Mouse (Mus musculus) kidney, adult 9 months (tissue): Measurements from ENCODE around the gene BC017158.
A peak's percentile ranks its signal among the peaks of the same experiment; 100 is the strongest.
"Not testable (repeated sequence)": the region's sequence is repeated elsewhere in the genome, so short reads cannot be mapped to it uniquely, and the experiment has no call there.

ENCODE experiments used
- DNase-seq: peaks from one replicate; pipeline ENCODE4 v3.0.0; 2022

The BC017158 gene

GRCm38 (mm10) chr7:128297617-128298480, at the start of gene BC017158:
Gene BC017158 (minus strand): TSS chr7:128298170.
- DNase-seq: peak; percentile 88

- no peak for DNase-seq
Measured at GRCm38 (mm10) chr7:128346991-128347390, 49.0 kb upstream of the BC017158 start.

GRCm38 (mm10) chr7:128346522-128346921, 48.6 kb upstream of the BC017158 start:
- DNase-seq: no peak

- DNase-seq: no peak
Measured at GRCm38 (mm10) chr7:128345691-128346090, 47.7 kb upstream of the BC017158 start.

- peak; percentile 85 for DNase-seq
Measured at GRCm38 (mm10) chr7:128344928-128345653, 47.1 kb upstream of the BC017158 start.

GRCm38 (mm10) chr7:128344488-128344887, 46.5 kb upstream of the BC017158 start:
- DNase-seq: no peak

- DNase-seq: not testable (repeated sequence)
Measured at GRCm38 (mm10) chr7:128342691-128343090, 44.7 kb upstream of the BC017158 start.

- DNase-seq: not testable (repeated sequence)
Measured at GRCm38 (mm10) chr7:128340321-128340720, 42.4 kb upstream of the BC017158 start.

- peak; percentile 52 for DNase-seq
Measured at GRCm38 (mm10) chr7:128332896-128333295, 34.9 kb upstream of the BC017158 start.

- DNase-seq: no peak
Measured at GRCm38 (mm10) chr7:128330981-128331380, 33.0 kb upstream of the BC017158 start.

GRCm38 (mm10) chr7:128324977-128325376, 27.0 kb upstream of the BC017158 start:
- no peak for DNase-seq

- DNase-seq: no peak
Measured at GRCm38 (mm10) chr7:128321260-128321659, 23.3 kb upstream of the BC017158 start.

- DNase-seq: no peak
Measured at GRCm38 (mm10) chr7:128320219-128320816, 22.3 kb upstream of the BC017158 start.

GRCm38 (mm10) chr7:128319140-128319539, 21.2 kb upstream of the BC017158 start:
- no peak for DNase-seq

GRCm38 (mm10) chr7:128317011-128317410, 19.0 kb upstream of the BC017158 start:
- no peak for DNase-seq

- no peak for DNase-seq
Measured at GRCm38 (mm10) chr7:128314491-128314890, 16.5 kb upstream of the BC017158 start.

GRCm38 (mm10) chr7:128313601-128314000, 15.6 kb upstream of the BC017158 start:
- DNase-seq: no peak

GRCm38 (mm10) chr7:128312375-128313059, 14.5 kb upstream of the BC017158 start:
- no peak for DNase-seq

GRCm38 (mm10) chr7:128311811-128312210, 13.8 kb upstream of the BC017158 start:
- DNase-seq: no peak

GRCm38 (mm10) chr7:128311263-128311662, 13.3 kb upstream of the BC017158 start:
- DNase-seq: no peak

- DNase-seq: no peak
Measured at GRCm38 (mm10) chr7:128310229-128310688, 12.3 kb upstream of the BC017158 start.

GRCm38 (mm10) chr7:128309776-128310175, 11.8 kb upstream of the BC017158 start:
- DNase-seq: no peak

GRCm38 (mm10) chr7:128309216-128309615, 11.2 kb upstream of the BC017158 start:
- DNase-seq: no peak
